Comparison of ENCODE assay signal across 8 mouse cellular contexts in the genomic region with DNA sequence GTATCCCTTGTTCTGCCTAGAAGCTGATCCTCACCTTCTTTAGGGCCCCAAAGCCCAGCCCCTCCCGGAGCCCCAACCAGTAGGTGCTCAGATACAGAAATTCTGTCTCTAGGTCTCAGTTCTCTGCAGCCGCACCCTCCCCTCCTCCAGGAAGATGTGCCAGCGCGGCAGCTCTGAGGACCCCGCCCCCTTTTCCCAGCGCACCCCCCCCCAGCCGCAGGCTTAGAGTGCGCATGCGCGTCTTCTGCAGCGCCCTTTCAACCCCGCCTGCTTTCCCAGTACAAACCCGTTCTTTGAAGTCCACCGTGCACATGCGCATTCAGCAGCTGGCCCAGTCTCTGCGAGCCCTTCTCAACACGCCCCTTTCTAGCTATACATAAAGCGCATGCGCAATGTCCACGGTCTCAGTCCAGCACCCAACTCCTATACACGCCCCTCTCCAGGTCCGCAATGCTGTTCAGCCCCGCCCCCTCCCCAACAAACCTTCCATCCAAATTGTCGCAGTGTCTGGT. TPM values are rescaled to one million over a fixed set of nuclear protein-coding genes. Genes with fewer than 3 reads are reported as not detected.
DNase-seq lines count a peak whose midpoint lies in the region; ATAC-seq lines count a peak whose summit lies in the region.

No protein-coding gene starts in this region.

- no peaks in the 10 kb centered on the region for H3K4me1 ChIP-seq in forebrain, embryonic 12.5 days
- peaks cover 2% of the 10 kb centered on the region for H3K4me1 ChIP-seq in heart, embryonic 16.5 days (ENCODE audit: control insufficient read depth, insufficient read depth, low read length)
- H3K4me1 ChIP-seq in liver, embryonic 13.5 days (replicated peaks) = no peaks in the 10 kb centered on the region
- H3K4me1 ChIP-seq in stomach, embryonic 15.5 days = peaks cover 6% of the 10 kb centered on the region; the same call in 1 of the 2 replicates

- no peaks in the 10 kb centered on the region for H3K9me3 ChIP-seq in forebrain, embryonic 12.5 days
- H3K9me3 ChIP-seq in heart, embryonic 16.5 days (replicated peaks; ENCODE audit: control insufficient read depth, low read length) = no peaks in the 10 kb centered on the region
- H3K9me3 ChIP-seq in liver, embryonic 13.5 days (replicated peaks) = no peaks in the 10 kb centered on the region
- H3K9me3 ChIP-seq in stomach, embryonic 15.5 days = no peaks in the 10 kb centered on the region

- H3K4me2 ChIP-seq in forebrain, embryonic 12.5 days = peak overlapping the region; percentile 55
- peak overlapping the region; percentile 59 for H3K4me2 ChIP-seq in heart, embryonic 16.5 days (ENCODE audit: low read depth, low read length)
- H3K4me2 ChIP-seq in liver, embryonic 13.5 days = peak overlapping the region; percentile 66
- H3K4me2 ChIP-seq in stomach, embryonic 15.5 days = peak overlapping the region; percentile 52

- ATAC-seq in CD4-positive, CD25-positive, alpha-beta regulatory T cell, adult 4 months = peak; percentile 84
- ATAC-seq in forebrain, embryonic 12.5 days (ENCODE audit: low FRiP score) = peak; percentile 96
- ATAC-seq in heart, embryonic 16.5 days (replicated peaks; ENCODE audit: extremely low read depth, insufficient read depth, low FRiP score) = peak; percentile 93
- ATAC-seq in liver, embryonic 13.5 days (ENCODE audit: low read depth) = peak; percentile 89
- peak; percentile 95 for ATAC-seq in stomach, embryonic 15.5 days (ENCODE audit: insufficient read depth, low FRiP score, low read depth)

- DNase-seq in c-Kit-positive CD71-negative TER-119-negative erythroid progenitor cells, embryonic 14.5 days (ENCODE audit: low read depth) = peak; percentile 72
- DNase-seq in kidney, postnatal 25 days = peak; percentile 91 to 95
- DNase-seq in liver, embryonic 13.5 days = peak; percentile 77
- DNase-seq in neural tube, embryonic 10.5 days (ENCODE audit: extremely low spot score, low spot score) = peak; percentile 84

- H3K36me3 ChIP-seq in forebrain, embryonic 12.5 days (replicated peaks) = peaks cover 23% of the 10 kb centered on the region
- peaks cover 15% of the 10 kb centered on the region for H3K36me3 ChIP-seq in heart, embryonic 16.5 days (ENCODE audit: control insufficient read depth, insufficient read depth)
- H3K36me3 ChIP-seq in liver, embryonic 13.5 days = no peaks in the 10 kb centered on the region
- 0 out of 2 replicates have a peak, but pooled peaks cover 8% of the 10 kb centered on the region for H3K36me3 ChIP-seq in stomach, embryonic 15.5 days

- peak overlapping the region; percentile 47 for H3K4me3 ChIP-seq in forebrain, embryonic 12.5 days (replicated peaks)
- peak overlapping the region; percentile 72 for H3K4me3 ChIP-seq in heart, embryonic 16.5 days (ENCODE audit: low read length)
- H3K4me3 ChIP-seq in liver, embryonic 13.5 days (replicated peaks) = peak overlapping the region; percentile 54
- peak overlapping the region; percentile 51 for H3K4me3 ChIP-seq in stomach, embryonic 15.5 days (replicated peaks)

- H3K27ac ChIP-seq in forebrain, embryonic 12.5 days = peak overlapping the region; percentile 79; the same call in 1 of the 2 replicates
- H3K27ac ChIP-seq in heart, embryonic 16.5 days (ENCODE audit: low read length) = peak overlapping the region; percentile 87
- H3K27ac ChIP-seq in liver, embryonic 13.5 days = no peak overlapping the region
- peak overlapping the region; percentile 84 for H3K27ac ChIP-seq in stomach, embryonic 15.5 days

- peak overlapping the region; percentile 48; the same call in 1 of the 2 replicates for H3K9ac ChIP-seq in forebrain, embryonic 12.5 days
- H3K9ac ChIP-seq in heart, embryonic 16.5 days (ENCODE audit: low read length) = peak overlapping the region; percentile 76
- peak overlapping the region; percentile 22; the same call in 1 of the 2 replicates for H3K9ac ChIP-seq in liver, embryonic 13.5 days
- no peak overlapping the region for H3K9ac ChIP-seq in stomach, embryonic 15.5 days

- WGBS in forebrain, embryonic 12.5 days = 26% methylated on average over 24 of the region's 24 CpGs
- WGBS in heart, embryonic 16.5 days = 19% methylated on average over 22 of the region's 24 CpGs
- 19% methylated on average over 24 of the region's 24 CpGs for WGBS in liver, embryonic 13.5 days (ENCODE audit: insufficient replicate concordance)
- 23% methylated on average over 23 of the region's 24 CpGs for WGBS in stomach, embryonic 15.5 days

- H3K27me3 ChIP-seq in forebrain, embryonic 12.5 days = peaks cover 5% of the 10 kb centered on the region; the same call in 1 of the 2 replicates
- H3K27me3 ChIP-seq in heart, embryonic 16.5 days (ENCODE audit: control insufficient read depth, insufficient read depth, low read length) = no peaks in the 10 kb centered on the region
- no peaks in the 10 kb centered on the region for H3K27me3 ChIP-seq in liver, embryonic 13.5 days
- H3K27me3 ChIP-seq in stomach, embryonic 15.5 days (replicated peaks) = no peaks in the 10 kb centered on the region

RNA-seq across cellular contexts. Expression of a gene that starts 1.3 kb away (rescaled TPM):
- polyA plus RNA-seq in CD4-positive, CD25-positive, alpha-beta regulatory T cell, adult 4 months (2017; shearing (Covaris generic)) = 10 to 100 TPM; 23.0 to 40.4 TPM
- 257 and 277 TPM in 2 replicates for polyA plus RNA-seq in forebrain, embryonic 12.5 days (2016; fragmentation: Nextera tagmentation; extraction: Ambion mirVana)
- polyA plus RNA-seq in heart, embryonic 16.5 days (2015; fragmentation: Nextera tagmentation; extraction: Ambion mirVana) = 507 and 525 TPM in 2 replicates
- 70.6 and 76.8 TPM in 2 replicates for polyA plus RNA-seq in liver, embryonic 13.5 days (2015; fragmentation: Nextera tagmentation; extraction: Ambion mirVana)
- polyA plus RNA-seq in stomach, embryonic 15.5 days (2015; fragmentation: Nextera tagmentation; extraction: Ambion mirVana) = 497 and 503 TPM in 2 replicates
